Mouse (Mus musculus): ENCODE results near the gene Pp2d1. TPM values are rescaled to one million over a fixed set of nuclear protein-coding genes. Genes with fewer than 3 reads are reported as not detected.

Pp2d1 gene
- polyA plus RNA-seq (2012; rRNA removed), result 0.04 TPM in 1 of 2 replicates, not detected in the other

DNA sequence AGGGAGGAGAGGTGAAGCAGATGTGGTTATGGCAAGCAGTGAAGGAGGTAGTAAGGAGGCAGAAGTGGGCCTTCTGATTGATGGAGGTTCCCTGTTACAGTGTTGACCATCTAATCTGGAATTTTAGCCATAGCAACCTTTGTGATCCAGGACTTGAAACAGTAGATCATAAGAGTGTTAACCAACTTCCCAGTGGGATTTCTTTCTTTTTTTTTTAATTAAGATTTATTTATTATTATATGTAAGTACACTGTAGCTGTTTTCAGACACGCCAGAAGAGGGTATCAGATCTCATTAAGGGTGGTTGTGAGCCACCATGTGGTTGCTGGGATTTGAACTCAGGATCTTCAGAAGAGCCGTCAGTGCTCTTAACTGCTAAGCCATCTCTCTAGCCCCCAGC is at the start of gene Pp2d1:
Pp2d1 (minus strand) TSS at position 101 of the 400 bp plus-strand sequence.

DNA sequence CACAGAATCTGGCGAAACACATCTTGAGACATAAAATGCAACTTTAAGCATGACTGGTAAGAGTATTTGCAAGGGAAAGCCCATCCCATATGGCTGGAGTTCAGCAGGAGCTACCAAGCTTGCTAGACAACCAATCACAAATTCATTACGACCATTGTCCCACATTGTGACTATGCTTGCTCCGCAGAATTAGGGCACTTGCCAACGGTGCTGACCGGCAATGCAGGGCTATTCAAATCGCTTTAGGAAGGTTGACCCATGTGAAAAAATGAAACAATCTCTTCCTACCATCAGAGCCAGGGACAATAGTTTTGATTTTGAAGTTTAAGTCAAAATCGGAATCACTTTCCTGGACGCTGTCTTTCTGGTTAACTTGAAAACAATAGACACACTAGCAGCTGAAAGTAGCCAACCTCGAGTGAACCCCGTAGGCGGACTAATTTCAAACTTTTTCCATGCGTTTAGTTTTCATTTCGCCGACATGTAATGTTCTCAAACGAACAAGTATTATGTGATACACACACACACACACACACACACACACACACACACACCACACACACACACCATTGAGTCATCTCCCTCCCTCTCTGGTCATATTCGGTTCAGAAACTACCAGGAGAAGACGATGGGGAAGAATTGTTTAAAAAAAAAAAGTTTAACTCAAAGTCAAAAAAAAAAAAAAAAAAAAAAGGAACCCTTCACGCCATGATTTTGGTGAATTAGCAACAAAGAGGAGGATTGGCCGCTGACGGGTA is 27.1 kb upstream of the Pp2d1 start, which contains the start of gene Kat2b:
Kat2b (plus strand) TSS at position 701 of the 758 bp plus-strand sequence.

DNA sequence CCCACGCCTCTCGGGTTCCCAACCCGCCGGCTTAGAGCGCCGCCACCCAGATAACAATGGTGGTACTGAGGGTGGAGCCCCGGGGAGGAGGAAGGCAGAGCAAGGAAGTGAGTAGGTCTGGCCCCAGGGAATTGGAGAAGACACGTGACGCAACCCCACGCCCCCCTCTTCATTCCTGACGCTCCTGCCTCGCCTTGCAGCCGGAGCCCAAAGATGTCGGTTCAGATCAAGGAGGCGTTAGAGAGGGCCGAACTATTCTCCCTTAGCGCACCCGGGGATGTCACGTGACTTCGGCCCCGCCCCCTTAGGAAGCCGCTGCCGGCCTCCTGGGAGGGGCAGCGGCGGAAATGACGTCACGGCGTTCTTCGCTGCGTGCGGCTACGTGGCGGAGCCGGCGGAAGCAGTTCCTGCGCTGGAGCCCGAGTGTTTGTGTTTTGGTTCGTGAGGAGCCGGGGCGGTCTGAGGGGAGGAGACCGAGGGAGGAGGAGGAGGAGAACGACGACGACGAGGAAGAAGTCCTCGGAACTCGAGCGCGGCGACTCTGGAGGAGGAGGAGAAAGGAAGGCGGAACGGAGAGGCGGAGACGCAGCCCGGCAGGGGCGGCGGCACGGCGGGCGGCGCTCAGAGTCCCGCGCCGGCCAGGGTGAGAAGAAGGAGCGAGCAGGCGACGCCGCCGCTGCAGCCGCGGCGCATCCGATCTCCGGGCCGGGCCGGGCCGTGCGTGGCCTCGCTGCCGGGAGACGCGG is 60.2 kb downstream of the Pp2d1 start, which contains the start of gene Rab5a:
Rab5a (plus strand) TSS at position 377 of the 746 bp plus-strand sequence.

DNA sequence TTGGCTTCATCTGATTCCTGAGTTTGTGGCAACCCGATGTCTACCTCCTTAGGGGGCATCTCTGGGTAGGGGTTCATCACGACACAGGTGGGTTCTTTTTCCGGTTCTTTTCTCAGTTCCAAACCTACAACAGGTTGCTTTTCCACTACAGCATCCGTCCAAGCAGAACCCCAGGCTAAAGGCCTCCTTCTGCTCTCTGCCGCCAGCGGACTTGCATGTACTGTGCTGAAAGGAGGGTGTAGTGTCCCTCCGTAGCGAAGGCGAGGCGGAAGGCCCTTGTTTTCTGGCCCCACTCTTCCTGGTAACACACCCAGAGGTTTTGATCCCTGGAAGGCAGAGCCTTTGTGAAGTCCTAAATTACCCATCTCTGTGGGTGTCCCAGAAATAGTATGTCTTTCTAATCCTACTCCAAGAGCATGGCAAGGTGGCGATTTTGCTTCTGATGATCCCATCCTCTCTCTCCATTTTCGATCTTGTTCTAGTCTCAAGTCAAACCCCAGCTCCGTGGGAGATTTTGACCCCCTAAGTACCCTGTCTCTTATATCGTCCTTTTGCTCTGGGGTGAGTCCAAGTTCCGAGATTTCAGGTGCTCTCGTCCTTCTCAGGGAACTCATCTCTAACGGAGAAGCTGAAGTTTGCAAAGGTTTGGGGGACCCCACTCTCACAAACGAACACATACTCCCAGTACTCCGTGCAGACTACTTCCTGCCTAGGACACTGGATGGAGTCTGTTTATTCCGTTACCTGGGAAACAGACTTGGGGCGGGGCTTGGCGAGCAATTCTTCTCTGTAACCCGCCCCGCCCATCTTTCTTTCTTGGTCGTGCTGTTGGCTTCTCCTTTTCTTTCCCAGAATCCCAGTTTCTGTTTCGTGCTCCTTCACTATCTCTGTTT is 76.4 kb downstream of the Pp2d1 start, which contains the start of gene Efhb:
Efhb (minus strand) TSS at position 719 of the 893 bp plus-strand sequence.

Other genes starting within 250 kb of the Pp2d1 start
- 0.81 and 0.83 TPM in 2 replicates for gene Efhb, start 76.1 kb downstream of the Pp2d1 start, polyA plus RNA-seq (2012; rRNA removed)
- 52.1 and 98.3 TPM in 2 replicates for gene Rab5a, start 60.2 kb downstream of the Pp2d1 start, polyA plus RNA-seq (2012; rRNA removed)
- 6.5 and 7.9 TPM in 2 replicates for gene Kat2b, start 27.4 kb upstream of the Pp2d1 start, polyA plus RNA-seq (2012; rRNA removed)
- gene Sgo1, start 149.9 kb upstream of the Pp2d1 start, polyA plus RNA-seq (2012; rRNA removed), result 24.0 and 27.3 TPM in 2 replicates